Mouse (Mus musculus) gonadal fat pad, adult 2 months (tissue): Measurements from ENCODE around the gene Ano7. TPM values are rescaled to one million over a fixed set of nuclear protein-coding genes. Genes with fewer than 3 reads are reported as not detected.

Experiments
- DNase-seq: peaks from one replicate; pipeline ENCODE4 v3.0.0-alpha.2; 2012; ENCODE audit warnings: low read depth
- polyA plus RNA-seq: library from polyadenylated mRNA; depleted of rRNA; stranded (reverse); fragments of >200 nt; gene quantifications from 2 replicates; pipeline ENCODE4 v1.2.3, GENCODE M21; 2012; rRNA removed

Gene Ano7
- 0.16 and 1.1 TPM in 2 replicates for polyA plus RNA-seq

DNA sequence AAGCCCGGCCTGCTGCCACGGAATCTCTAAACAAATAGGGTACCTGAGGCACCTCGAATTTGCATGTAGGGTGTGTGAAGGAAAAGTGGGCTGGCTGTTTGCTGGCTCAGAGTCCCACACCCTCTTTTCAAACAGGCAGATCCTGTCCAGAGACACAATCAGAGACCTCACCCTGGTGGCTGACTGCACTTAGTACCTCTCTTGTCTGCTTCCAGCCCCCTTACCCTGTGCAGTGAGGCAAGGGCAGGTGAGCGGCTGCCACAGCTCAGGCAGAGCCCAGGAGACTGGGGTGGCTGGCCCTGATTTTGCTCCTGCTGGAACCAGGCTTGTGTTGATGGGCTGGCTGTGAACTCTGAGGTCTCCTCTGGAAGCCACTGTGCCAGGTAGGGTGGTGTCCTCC is at the start of gene Ano7:
Gene Ano7 (plus strand): TSS at position 266 of the 400 bp plus-strand sequence.
- no peak for DNase-seq

DNA sequence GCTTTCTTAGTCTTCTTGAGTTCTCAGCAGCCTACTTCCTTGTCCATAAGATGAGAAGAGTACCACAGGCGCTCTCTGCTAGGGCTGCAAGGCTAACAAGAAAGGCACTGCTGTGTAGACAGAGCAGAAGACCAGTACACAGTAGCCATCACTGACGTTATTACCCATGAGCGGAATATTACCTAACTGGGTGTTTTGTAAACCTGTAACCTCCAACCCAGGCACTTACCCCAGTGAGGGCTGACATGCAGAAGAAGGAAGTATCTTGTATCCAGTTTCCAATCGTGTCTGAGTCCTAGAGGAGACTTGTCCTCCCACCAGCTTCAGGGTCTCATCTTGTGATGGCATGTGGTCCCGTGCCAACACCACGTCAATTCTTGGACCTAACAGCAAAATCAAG is 49.8 kb upstream of the Ano7 start:
- DNase-seq: no peak

DNA sequence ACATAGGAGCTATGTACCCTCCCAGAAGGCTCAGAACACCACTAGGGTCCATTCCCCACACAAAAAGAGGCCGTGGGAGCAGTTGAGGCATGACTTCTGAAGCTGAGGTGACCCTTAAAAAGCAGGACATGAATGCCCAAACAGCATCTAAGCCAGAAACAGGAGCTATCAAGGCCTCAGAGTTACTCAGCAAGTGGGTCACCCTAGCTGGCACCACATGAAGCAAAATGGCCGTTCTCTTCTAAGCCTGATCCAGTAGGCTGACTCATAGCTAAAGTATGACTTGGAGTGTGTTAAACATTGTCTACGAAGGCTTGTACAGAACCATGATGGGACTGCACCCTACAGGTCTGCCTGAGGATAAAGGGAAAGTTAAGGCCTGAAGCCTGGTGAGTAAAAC is 47.3 kb upstream of the Ano7 start:
- no peak for DNase-seq

DNA sequence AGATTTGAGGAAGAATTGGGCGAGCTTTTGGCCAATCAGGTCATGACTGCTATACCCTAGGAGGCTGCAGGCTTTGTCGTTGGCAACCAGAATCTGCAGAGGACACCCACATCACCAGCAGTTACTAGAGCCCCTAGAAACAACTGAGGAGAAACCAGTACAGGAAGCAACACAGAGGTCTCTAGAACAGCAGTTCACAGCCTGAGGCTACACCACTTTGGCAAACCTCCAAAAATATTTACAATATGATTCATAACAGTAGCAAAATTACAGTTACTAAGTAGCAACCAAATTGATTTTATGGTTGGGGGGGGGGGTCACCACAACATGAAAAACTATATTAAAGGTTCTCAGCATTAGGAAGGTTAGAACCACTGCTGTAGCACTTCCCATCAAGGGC is 39.1 kb upstream of the Ano7 start:
- no peak for DNase-seq

DNA sequence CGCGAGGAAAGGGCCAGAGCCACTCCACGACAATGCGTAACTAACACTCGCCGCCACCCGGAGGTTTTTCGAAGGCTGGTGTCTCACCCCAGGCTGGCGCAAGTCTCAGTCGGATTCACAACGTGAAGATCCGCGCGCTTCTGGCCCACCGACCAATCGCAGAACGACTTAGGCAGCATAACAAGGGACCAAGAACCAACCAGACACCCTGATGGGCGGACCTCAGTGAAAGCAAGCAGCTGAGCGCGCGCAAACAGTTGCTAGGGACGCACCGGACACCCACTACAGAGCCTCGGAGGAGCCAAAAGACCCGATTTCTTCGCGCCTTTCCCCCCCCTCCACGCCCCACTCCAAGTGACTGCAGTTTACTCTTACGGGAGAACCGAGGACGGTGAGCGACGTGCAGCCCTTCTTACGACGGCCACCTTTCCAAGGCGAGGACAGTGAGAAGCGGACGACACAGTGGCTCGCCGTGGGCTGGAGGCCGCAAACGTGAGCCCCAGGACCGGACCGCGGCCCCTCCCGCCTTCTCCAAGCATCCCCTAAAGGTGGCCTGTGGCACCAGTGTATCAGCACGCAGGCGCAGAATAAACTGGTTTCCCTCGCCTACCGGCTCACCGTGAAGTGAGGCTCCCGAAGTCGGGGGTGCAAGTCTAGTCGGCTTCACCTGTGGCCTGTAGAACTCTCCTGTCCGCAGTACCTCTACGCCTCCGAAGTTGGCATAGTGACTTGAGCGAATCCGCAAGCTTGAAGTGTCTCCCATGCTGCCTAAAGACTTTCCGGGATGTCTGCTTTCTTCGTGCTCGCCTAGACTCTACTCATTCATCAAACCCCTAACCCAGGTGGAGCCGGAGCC is 30.9 kb upstream of the Ano7 start, which contains the start of the genes Ppp1r7 and Pask:
Gene Ppp1r7 (plus strand): TSS at position 207 of the 856 bp plus-strand sequence.
Gene Pask (minus strand): TSS at position 835 of the 856 bp plus-strand sequence.
- DNase-seq: peak; percentile 76

DNA sequence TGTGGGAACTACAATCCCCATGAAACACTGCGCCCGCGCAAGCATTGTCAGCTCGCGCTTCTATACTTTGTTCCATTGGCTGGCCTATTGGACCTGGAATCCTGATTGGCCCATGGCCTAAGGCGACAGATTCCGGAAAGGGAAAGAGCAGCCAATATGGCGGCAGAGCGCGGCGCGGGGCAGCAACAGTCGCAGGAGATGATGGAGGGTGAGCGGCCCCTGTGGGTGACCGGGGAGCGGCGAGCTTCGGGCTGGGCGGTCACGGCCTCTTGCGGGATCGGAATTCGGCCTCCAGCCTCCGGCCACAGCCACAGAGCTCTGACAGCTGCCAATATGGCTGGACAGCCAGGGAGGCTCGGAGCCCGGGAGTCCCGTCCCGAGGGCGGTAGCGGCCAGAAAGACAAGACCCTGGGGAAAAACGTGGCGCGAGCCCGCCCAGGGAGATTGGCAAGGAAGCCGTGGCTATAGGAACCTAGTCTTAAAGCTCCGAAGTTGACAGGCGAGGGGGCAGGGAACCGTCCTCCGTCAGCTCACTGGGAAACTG is 30.2 kb upstream of the Ano7 start:
- DNase-seq: peak; percentile 69

DNA sequence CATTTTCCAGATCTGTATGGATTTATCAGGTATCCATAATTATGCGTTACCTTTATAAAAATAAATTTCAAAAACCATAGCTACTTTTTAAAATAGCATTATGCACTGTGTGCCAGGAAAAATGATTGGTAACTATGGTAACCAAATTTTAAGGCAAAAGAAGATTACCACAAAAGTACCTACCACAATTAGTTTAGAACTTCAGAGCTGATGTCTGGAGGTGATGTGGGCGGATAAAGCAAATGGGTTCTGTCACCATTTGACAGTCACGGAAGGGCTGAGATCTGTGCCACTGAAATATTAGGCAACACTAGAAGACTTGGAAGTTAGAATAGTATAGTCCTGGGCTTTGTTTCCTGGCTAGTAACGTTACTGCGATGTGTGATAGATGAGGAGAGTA is 26.6 kb upstream of the Ano7 start:
- no peak for DNase-seq

DNA sequence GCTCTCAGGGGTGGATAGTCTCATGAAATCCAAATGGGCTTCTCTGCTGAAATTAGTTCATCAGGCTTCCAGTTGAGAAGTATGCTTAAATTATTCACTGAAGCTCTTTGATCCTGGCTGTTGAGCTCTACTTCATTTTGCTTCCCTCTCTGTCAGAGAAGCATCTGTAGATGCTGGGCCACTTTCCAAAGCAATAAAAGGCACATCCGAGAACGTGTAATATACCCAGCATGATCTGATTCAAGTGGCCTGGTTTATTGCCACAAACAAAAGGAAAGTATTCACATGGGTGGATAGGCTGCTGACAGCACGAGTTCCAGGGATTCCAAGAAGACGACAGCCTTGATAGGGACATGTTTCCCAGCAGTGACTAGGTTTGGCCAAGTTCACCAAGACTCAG is 24.0 kb upstream of the Ano7 start:
- no peak for DNase-seq

DNA sequence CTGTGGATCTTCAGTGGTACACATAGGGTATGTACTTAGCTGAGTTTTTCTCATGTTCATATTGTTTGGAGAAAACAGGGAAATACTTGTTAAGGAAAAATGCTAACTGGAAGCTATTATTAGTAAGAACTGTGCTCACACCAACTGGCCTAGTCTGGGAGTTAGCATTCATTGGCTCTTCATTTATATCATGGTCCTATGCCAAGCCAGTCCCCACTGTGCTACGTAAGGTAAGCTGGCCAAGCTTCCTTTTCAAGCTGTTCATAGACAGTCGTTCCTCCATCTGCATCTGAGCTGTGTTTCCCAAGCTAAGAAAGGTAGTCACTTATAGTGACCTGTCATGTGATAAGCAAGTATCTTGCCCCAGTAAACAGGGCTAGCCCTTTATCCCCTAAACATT is 21.0 kb upstream of the Ano7 start:
- DNase-seq: no peak

DNA sequence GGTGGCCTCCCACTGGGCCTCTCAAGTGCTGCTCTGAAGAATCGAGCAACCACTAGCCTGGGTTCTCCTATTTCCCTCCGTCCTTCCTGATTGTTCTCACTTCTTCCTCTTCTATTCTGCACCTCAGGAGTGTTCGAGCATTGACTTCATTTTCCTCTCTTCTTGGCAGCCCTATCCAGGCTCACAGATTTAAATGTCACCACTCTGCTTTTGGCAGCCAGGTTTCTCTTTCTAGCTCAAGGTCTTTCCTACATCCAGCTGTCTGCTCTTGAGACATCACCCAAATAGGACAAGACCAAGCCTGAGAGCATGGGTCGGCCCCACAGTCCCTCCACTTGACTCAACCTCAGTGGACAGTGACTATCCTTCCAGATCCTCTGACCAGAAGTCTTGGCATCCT is 11.1 kb upstream of the Ano7 start:
- DNase-seq: no peak

DNA sequence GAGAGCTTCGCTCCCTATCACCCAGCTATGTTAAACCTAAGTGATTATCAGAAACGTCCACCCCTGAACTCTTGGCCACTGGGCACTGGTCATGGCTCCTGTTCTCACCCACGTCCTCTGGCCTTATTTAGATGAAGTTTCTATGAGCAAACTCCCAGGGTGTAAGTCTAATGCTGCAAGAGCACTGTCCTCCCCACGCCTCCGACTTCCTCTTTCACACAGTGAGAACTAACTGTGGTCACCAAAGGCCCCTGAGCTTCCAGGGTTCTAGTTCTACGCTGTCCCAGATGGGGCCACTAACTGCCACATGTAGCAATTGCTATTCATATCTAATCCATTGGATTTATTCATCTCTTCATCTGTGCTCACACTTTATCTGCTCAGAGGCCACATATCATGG is 8.1 kb upstream of the Ano7 start:
- no peak for DNase-seq

DNA sequence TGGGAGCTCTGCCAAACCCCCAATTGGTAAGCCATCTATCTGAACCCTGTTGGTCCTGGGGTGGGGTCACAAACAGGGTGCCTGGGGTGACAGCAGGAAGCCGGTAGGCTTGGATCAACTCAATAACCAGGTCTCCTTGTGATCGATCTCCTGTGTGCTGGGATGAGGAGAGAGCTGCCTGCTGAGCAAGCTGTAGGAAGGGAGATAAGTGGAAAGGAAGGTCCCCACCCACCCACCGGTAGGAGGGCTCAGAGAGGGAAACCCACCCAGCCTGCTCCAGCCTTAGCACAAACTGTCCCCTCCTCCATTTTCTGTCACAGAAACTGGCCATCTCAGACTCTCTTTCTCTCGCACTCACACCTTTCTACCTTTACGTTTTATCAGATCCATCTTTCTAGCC is 3.6 kb downstream of the Ano7 start:
- DNase-seq: no peak

DNA sequence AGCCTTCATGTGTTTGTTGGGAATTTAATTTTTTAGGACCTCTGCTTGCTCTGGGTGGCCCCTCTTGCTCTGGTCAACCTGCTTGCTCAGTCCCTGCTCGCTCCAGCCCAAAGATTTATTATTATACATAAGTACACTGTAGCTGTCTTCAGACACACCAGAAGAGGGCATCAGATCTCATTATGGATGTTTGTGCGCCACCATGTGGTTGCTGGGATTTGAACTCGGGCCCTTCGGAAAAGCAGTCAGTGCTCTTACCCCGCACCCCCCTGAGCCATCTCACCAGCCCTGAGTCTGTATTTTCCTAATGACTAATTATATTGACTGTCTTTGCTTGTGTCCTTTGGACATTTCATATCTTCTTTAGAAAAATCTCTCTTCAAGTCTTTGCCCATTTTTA is 5.4 kb downstream of the Ano7 start:
- DNase-seq: no peak

DNA sequence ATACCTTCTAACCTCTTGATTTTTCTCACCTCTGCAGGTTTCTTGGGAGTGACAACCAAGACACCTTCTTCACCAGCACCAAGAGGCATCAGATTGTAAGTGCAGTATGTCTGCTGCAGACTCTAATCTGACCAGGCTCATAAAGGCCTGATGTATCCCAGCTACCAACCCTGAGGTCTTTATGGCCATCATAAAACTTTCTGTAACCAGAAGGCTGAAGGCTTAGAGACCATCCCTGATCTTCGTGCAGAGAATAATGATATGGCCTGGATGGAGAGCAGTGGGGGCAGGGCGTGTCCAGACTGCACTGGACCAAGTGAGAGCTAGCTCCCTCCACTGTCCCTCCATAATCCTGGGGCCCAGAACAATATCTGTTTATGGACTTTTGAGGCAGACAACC is 13.5 kb downstream of the Ano7 start:
- no peak for DNase-seq

DNA sequence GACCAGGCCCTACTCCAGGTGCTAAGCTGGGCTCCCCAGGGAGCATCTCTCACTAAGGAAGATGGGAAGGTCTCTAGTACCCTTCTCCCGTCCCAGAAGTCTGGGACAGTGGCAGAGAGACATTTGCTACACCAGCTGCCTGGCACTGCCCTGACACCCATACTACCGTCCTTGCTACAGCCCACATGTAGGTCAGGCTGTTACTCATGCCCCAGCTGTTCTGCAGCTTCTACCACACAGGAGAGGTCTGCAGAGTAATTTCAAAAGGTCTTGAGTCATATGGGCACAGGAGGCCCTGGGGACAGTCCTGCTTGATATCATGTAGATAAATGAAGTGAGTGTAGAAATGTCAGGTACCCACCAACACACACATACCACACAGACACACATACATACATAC is 15.2 kb downstream of the Ano7 start:
- no peak for DNase-seq

DNA sequence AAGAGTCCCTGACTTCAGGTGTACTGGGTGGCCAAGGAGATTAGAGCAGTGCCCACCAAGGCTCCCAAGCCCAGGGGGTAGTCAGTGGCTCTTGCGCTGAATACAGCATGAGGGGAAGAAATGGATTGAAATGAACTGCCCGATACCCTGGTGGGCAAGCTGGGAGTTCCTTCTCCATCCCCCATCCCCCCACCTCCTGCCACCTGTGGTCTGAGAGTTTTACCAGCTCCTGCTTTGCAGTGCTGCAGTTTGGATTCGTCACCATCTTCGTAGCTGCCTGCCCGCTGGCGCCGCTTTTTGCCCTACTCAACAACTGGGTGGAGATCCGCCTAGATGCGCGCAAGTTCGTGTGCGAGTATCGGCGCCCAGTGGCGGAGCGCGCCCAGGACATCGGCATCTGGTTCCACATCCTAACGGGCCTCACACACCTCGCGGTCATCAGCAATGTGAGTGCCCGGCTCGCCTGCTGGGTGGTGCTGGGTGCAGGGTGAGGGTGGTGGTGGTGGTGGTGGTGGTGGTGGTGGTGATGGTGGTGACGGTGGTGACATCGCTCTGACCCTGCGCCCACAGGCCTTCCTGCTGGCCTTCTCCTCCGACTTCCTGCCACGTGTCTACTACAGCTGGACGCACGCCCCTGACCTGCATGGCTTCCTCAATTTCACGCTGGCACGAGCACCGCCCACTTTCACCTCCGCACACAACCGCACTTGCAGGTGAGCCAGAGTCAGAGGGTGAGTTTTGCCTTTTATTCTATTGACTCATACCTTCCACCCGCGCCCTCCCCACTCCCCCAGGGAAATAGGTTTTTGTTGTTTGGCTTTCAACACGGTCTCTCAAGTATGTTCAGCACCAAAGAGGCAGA is 27.7 kb downstream of the Ano7 start:
- DNase-seq: no peak

DNA sequence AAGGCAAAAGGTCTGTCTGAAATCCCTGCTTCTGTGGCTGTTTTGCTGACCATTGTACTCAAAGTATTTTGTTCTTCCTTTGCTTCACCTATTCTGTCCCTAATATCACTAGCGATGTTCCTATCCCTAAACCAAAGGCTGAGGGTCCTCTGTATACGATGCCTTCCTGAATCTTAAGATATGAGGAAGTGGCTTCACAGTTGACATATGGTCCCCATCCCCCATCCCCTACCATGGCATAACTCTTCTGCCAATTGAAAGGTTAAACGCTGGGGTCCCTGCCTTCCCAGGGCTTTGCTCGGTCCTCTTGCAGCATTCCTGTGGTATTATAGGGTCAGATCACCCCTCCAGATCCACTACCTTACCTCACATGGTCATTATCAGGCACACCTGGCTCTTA is 29.7 kb downstream of the Ano7 start:
- no peak for DNase-seq

DNA sequence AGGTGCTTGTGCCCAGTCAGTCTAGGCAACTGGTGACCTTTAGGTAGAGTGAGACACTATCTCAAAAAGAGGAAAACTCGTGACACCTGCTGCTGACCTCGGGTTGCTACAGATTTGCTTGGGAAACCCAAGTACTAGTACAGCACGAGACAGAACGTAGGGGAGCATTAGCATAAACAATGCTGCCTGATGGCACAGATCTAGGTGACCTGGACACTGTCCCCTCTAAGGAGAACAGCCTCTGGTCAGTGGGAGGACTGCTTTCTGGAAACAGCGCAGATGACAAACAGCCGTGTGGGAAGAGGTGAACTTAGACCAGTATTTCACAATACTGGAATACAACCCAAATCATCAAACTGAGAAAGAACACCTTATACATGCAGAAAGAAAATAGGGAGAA is 58.4 kb downstream of the Ano7 start:
- no peak for DNase-seq

DNA sequence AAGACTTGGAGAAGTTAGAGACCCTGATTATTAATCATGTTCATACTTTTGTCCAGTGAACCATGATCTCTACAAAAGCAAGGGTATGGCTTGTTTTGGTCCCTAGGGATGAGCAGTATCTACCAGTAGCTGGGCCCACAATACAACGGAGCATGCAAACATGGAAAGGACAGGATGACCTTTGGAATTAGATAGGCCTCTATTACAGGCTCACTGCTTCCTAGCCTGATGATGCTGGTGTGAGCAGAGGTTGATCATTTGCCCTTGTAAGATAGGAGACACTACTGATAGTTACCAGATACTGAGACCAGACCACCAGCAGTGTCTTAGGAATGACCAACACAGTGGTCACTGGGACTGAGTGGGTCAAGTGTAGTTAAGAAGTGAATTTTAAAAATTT is 65.6 kb downstream of the Ano7 start:
- DNase-seq: no peak

DNA sequence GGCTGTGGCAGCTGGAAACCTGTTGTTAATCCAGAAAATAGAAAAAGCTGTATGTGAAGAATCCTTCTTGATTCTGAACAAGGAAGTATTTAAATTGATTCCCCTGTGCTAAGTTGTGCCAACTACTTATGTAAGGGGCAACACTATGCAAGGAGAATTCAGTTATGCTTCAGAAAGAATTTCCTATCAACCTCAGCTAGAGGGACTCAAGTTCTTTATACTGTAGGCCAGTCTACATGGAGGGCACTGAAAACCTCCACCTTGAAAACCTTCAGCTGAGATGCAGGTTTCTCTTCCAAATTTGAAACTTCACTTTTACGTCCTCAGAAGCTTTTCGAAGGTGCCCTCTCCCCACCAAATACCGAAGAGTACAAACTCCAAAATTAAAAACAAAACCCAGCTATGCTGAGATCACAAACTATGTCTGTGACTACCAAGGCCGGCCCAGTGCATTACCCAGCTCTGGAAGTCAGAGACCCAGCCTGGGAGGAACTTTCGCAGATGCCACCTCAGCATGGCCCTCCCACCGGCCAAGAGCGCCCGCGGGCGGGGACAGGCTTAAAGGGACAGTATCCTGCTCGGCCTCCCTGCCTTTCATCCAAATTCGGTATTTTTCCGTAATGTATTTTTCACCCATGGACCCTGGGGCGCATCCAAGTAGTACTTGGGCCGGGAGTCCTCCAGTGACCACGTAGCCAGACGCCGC is 70.8 kb downstream of the Ano7 start:
- no peak for DNase-seq

DNA sequence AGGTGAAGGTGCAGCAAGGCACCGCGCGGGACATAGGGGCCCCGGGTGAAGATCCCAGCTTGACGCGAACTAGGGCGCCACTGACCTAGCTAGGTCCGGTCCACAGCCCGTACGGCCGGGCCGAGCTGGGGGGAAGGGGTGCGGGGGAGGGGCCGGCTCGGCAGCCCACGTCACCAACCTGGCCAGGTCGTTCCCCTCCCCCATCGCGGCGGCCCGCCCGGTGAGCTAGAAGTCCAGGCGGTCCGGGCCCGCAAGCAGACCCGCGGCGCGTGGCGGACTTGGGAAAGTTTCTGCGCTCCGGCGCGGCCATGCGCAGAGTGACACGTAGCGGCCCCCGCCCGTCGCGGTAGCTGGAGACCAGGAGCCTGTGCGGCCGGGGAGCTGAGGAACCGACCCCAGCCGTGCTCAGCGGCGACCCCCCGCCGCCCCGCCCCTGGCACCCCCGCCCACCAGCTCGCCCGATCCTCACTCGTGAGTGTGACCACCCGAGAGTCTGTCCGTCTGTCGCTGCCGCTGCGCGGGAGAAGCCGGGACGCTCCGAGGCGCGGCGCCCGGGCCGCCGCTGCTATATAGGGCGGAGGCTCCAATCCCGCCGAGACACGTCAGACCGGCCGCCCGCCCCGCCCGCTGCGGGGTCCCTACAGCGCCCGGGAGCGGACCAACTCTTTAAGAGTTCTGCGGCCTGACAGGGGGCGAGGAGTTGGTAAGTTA is 71.5 kb downstream of the Ano7 start:
- DNase-seq: no peak
